Mouse (Mus musculus): ENCODE measurements around the gene Ros1.

Ros1 gene

DNA sequence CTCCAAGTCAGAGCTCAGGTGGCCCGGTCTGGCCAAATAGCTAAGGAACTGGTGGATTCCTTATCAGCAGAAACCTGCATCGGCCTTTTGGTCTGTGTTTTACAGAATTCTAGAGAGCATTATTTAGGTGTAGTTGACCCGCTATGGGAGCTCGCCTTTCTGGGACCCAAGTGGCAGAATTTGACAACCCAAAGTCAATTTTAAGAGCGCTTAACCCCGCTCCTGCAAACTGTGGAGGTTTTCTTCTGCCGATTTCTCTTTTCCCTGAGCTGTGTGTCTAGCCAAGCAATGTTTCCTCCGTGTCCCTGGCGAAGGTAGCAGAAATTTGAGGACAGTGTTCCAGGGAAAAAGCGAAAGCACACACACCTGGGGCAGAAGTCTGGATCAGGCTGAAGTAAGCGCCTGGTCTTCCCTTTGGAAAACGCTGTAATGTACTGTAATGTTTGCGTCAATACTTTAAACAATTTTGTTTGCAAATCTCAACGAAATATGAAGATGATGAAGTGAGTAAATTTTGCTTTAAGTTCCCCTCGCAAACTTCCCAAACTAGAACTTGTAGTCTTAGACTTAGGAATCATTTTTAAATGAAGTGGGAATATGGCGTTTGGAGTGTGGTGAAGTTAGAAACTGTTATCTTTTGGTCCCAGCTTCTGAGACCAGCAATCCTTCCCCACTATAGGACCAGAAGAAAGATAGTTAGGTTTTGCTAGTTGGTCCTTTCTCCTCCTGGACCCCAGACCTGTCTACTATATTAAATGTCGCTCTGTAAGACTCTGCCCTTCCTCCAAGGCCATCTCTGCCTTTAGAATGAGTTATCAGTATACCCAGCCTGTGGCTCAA is 171.6 kb downstream of the Ros1 start:
- in situ Hi-C loops (cut with MseI, MboI), result no loop called here

DNA sequence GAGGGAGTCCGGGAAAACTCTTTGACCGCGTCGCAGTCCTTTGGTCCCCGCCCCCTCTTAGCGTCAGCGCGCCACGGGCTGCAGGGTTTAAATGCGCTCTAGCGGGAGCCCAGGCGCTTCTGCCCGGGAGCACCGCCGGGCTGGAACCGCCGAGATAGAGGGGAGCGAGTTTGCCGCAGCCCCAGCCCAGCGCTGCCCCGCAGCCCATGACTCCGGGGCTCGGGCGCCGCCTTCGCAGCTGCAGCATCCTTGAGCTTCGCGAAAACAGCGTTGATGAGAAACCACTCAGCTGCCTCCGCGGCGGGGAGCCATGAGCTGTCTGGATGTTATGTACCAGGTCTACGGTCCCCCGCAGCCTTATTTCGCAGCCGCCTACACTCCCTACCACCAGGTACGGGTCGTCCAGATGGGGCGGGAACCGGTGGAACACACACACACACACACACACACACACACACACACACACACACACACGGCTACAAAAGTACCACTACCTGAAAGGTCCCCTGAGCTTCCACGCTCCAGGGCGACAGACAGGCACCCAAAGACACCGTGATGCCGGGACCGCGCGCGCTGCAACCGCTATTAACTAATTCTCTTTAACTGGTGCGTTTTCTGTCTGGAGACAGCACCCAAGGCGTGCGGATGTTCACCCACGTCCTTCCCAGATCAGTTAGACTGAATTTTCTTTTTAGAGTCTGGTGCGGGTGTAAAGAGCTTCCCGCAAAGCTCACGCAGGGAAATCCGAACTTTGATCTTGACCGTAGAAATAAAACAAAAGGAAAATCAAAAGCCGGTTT is 172.4 kb downstream of the Ros1 start, which contains the start of gene Vgll2:
Gene Vgll2 (plus strand): TSS at position 90 of the 800 bp plus-strand sequence.
- in situ Hi-C loops (cut with MseI, MboI), result no loop called here

DNA sequence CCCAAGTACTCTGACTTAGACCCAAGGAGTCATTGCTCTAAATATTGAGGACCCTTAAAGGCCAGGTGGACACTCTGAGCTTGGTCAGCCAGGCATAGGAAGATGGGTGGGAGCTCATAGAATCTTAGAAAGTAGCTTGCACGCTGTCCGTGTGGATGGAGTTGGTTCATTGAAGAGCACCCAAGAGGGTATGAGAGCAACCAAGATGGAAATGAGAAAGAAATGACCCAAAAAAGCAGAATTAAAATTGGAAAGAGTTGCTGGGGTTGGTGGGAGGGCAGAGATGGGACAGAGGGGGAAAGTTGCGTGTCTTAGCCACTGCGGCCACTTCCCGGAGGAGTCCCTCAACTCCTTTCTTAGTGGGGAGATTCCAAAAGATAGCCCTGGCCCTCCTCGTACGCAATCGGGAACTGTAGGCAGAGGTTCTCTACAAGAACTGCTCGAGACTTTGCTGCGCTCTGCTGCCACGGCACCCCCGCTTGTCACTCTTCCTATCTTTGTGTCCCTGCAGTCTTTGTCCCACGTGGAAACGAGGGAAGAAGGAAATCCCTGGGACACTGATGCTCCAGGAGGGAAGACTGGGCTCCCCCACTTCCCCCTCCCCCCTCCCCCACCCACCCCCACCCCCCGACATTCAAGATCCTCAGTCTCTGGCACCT is 173.2 kb downstream of the Ros1 start:
- in situ Hi-C loops (cut with MseI, MboI), result no loop called here

DNA sequence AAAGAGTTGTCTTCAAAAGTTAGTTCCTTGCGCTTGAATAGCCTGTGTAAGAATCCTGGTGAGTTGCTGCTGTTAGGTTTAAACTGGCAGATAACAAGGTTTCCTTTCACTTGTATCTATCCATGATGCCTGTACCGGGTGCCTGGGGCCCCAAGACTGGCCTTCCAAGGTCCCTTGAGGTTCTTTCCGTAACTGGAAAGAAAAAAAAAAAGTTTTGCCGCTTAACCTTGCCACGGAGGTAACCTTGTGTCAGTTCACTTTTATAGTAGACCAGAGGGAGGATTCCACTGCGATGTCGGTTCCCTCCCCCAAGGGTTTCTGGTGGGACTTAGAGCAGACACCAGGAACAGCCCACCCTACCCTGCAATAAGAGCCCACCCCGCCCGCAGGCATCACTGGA is 173.8 kb downstream of the Ros1 start:
- in situ Hi-C loops (cut with MseI, MboI), result no loop called here

DNA sequence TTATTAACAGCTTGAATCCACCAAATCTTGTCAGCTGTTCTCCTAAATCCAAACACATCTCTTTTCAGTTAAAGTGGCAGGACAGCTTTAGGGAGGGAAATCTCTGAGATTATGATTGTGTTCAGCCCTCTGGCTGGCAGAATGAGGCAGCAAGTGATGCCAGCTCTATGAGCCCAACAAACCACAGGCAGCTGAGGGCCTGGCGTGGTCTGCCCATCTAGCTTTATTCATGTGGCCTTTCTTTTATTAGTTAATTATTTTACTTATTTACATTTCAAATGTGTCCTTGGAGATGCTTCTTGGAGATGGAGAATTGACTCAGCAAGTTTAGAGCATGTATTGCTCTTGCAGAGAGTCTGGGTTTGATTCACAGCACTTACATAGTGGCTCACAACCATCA is 176.6 kb downstream of the Ros1 start:
- in situ Hi-C loops (cut with MseI, MboI), result no loop called here

All from mouse trophoblast stem cell (cell line).